Mouse (Mus musculus): Measurements from ENCODE around the gene Vsir. TPM values are rescaled to one million over a fixed set of nuclear protein-coding genes. Genes with fewer than 3 reads are reported as not detected.
A peak's percentile ranks its signal among the peaks of the same experiment; 100 is the strongest.

Vsir gene
- polyA plus RNA-seq, 1 experiment, result 17.0 TPM

GRCm38 (mm10) chr10:60363426-60363825 is 16.8 kb downstream of the Vsir start:
- no peak for DNase-seq
- H3K4me3 ChIP-seq (replicated peaks; ENCODE audit: insufficient read depth, low read depth, low read length), result no peak overlapping the region
- no peak overlapping the region for H3K27ac ChIP-seq (ENCODE audit: insufficient read depth, low read length)
- no peaks in the 10 kb centered on the region; the same call in 1 of the 2 replicates for H3K4me1 ChIP-seq (ENCODE audit: control insufficient read depth, insufficient read depth, low read length)
- no peaks in the 10 kb centered on the region for H3K27me3 ChIP-seq (ENCODE audit: control insufficient read depth, insufficient read depth, low read length)
- TF ChIP-seq POLR2A (IDR thresholded peaks at IDR 0.05; ENCODE audit: borderline replicate concordance, insufficient read depth, low read length) (no peak), CTCF (IDR thresholded peaks at IDR 0.05; ENCODE audit: borderline replicate concordance, insufficient read depth, low read depth, low read length) (no peak)
- 80% methylated on average over 6 of the region's 6 CpGs for WGBS

GRCm38 (mm10) chr10:60367145-60367544 is 20.5 kb downstream of the Vsir start:
- no peak for TF ChIP-seq POLR2A (IDR thresholded peaks at IDR 0.05; ENCODE audit: borderline replicate concordance, insufficient read depth, low read length)
- no peak for TF ChIP-seq CTCF (IDR thresholded peaks at IDR 0.05; ENCODE audit: borderline replicate concordance, insufficient read depth, low read depth, low read length)
- Histone ChIP-seq H3K4me3 (replicated peaks; ENCODE audit: insufficient read depth, low read depth, low read length) (no peak overlapping the region), H3K4me1 (ENCODE audit: control insufficient read depth, insufficient read depth, low read length) (no peaks in the 10 kb centered on the region; the same call in 1 of the 2 replicates), H3K27me3 (ENCODE audit: control insufficient read depth, insufficient read depth, low read length) (no peaks in the 10 kb centered on the region), H3K27ac (ENCODE audit: insufficient read depth, low read length) (no peak overlapping the region)
- 94% methylated on average over 2 of the region's 2 CpGs for WGBS
- no peak for DNase-seq

DNA sequence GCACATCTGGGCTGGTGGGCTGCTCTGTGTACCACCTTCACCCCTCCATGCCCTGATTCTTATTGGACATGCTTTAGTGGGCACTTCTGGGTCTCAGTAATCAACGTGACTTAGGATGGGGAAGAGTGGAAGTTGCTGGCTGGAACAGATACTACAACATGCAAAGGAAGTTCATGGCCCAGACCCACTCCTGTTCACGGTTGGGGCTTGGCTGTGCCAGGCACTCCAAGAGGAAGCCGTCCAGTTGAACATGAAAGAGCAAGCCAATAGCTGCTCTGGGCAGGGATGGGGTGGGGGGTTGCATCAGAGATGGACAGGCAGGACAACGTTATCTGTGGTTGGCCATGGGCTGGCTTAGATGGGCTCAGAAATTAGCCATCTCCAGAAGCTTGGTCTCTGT is 21.3 kb downstream of the Vsir start:
- WGBS, result 60% methylated on average over 4 of the region's 4 CpGs
- Histone ChIP-seq H3K4me3 (replicated peaks; ENCODE audit: insufficient read depth, low read depth, low read length) (no peak overlapping the region), H3K27me3 (ENCODE audit: control insufficient read depth, insufficient read depth, low read length) (no peaks in the 10 kb centered on the region), H3K27ac (ENCODE audit: insufficient read depth, low read length) (no peak overlapping the region), H3K4me1 (ENCODE audit: control insufficient read depth, insufficient read depth, low read length) (no peaks in the 10 kb centered on the region; the same call in 1 of the 2 replicates)
- DNase-seq, result no peak
- TF ChIP-seq POLR2A (IDR thresholded peaks at IDR 0.05; ENCODE audit: borderline replicate concordance, insufficient read depth, low read length) (no peak), CTCF (IDR thresholded peaks at IDR 0.05; ENCODE audit: borderline replicate concordance, insufficient read depth, low read depth, low read length) (no peak)

DNA sequence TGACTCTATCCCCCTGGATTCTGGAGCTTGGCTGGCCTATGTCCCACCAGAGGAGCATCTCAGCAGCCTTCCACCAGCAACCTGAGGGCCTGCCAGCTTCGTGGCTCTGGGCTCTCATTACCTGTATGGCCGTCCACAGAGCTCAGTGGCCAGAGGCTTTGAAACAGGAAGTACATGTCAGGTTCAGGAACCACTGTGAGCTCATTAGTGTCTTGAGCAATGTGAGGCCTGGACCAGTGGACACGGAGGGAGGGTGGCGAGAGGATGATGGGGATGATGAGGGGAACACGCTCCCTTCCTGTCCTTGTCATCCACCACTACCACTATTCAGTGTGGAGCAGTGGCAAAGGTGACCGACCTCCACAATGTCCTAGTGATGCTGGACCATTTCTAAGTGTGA is 22.8 kb downstream of the Vsir start:
- TF ChIP-seq CTCF (IDR thresholded peaks at IDR 0.05; ENCODE audit: borderline replicate concordance, insufficient read depth, low read depth, low read length), result no peak
- no peak for TF ChIP-seq POLR2A (IDR thresholded peaks at IDR 0.05; ENCODE audit: borderline replicate concordance, insufficient read depth, low read length)
- H3K4me3 ChIP-seq (replicated peaks; ENCODE audit: insufficient read depth, low read depth, low read length), result no peak overlapping the region
- no peaks in the 10 kb centered on the region; the same call in 1 of the 2 replicates for H3K4me1 ChIP-seq (ENCODE audit: control insufficient read depth, insufficient read depth, low read length)
- H3K27me3 ChIP-seq (ENCODE audit: control insufficient read depth, insufficient read depth, low read length), result no peaks in the 10 kb centered on the region
- H3K27ac ChIP-seq (ENCODE audit: insufficient read depth, low read length), result no peak overlapping the region
- DNase-seq, result no peak
- 91% methylated on average over 6 of the region's 6 CpGs for WGBS

DNA sequence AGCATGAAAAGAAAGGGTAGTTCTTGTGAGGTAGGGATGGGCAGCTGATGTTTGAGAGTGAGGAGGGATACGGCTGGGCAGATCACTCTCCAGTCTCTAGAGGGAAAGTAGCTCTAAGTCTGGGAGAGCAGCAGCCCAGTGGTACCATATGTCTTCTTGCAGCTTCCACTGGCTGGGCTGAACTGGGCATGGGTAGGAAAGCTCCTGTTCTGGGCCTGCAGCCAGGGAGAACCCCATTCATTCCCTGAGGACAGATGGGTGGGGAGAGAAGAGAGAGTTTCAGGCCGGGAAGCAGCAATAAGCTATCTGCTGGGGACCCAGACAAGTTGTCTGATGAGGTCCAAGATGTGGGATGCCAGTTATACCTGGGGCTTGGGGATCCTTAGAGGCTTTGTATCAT is 23.4 kb downstream of the Vsir start:
- Histone ChIP-seq H3K27me3 (ENCODE audit: control insufficient read depth, insufficient read depth, low read length) (no peaks in the 10 kb centered on the region), H3K4me3 (replicated peaks; ENCODE audit: insufficient read depth, low read depth, low read length) (no peak overlapping the region), H3K27ac (ENCODE audit: insufficient read depth, low read length) (no peak overlapping the region), H3K4me1 (ENCODE audit: control insufficient read depth, insufficient read depth, low read length) (no peaks in the 10 kb centered on the region; the same call in 1 of the 2 replicates)
- peak; percentile 50 to 75 for DNase-seq
- TF ChIP-seq POLR2A (IDR thresholded peaks at IDR 0.05; ENCODE audit: borderline replicate concordance, insufficient read depth, low read length) (no peak), CTCF (IDR thresholded peaks at IDR 0.05; ENCODE audit: borderline replicate concordance, insufficient read depth, low read depth, low read length) (no peak)
- WGBS, result 20% methylated on average over 2 of the region's 2 CpGs

GRCm38 (mm10) chr10:60370601-60371061 is 24.0 kb downstream of the Vsir start:
- H3K4me1 ChIP-seq (ENCODE audit: control insufficient read depth, insufficient read depth, low read length), result no peaks in the 10 kb centered on the region; the same call in 1 of the 2 replicates

DNA sequence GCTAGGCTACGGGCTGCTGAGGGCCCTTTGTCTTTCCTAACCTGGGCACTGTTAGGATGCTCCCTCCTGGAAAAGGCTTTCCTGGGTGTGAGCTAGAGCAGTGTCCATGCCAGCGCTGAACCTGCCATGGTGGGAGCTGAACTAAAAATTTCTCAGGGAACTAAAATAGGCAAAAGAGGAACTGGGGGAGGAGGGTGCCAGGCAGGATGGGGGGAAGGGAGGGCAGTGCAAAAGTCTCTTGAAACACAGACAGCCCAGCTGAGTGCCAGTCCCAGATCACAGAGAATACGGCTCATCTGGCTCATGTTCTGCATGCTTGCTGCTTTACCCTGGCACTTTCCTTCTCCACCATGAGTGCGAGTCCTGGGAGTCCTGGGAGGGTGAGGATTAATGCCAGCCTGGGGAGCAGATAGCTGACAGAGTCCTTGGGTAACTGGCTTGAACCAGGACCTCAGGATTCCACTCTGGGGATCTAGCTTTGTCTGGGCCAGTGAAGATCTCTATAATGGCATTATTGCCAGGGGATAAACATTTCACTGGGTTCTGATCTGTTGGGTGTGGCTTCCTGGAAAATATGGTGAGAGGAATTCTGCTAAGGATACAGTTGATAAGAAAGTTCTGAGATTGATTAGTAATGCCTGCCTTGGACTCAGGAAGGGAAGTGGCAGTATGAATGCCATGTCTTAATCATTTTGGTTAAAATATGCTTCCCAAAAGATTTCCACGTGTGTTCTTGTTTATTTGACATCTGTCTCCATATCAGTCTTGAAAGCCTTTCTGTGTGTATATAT is 25.1 kb downstream of the Vsir start:
- 85% methylated on average over 5 of the region's 5 CpGs for WGBS
- peaks cover 2% of the 10 kb centered on the region; the same call in 1 of the 2 replicates for H3K4me1 ChIP-seq (ENCODE audit: control insufficient read depth, insufficient read depth, low read length)
- TF ChIP-seq CTCF (IDR thresholded peaks at IDR 0.05; ENCODE audit: borderline replicate concordance, insufficient read depth, low read depth, low read length) (no peak), POLR2A (IDR thresholded peaks at IDR 0.05; ENCODE audit: borderline replicate concordance, insufficient read depth, low read length) (no peak)
- DNase-seq, result no peak
- no peak overlapping the region for H3K27ac ChIP-seq (ENCODE audit: insufficient read depth, low read length)
- no peaks in the 10 kb centered on the region for H3K27me3 ChIP-seq (ENCODE audit: control insufficient read depth, insufficient read depth, low read length)
- no peak overlapping the region for H3K4me3 ChIP-seq (replicated peaks; ENCODE audit: insufficient read depth, low read depth, low read length)

More at GRCm38 (mm10) chr10:60370601-60371061, 24.0 kb downstream of the Vsir start:
- no peak overlapping the region for H3K27ac ChIP-seq (ENCODE audit: insufficient read depth, low read length)
- no peak for TF ChIP-seq POLR2A (IDR thresholded peaks at IDR 0.05; ENCODE audit: borderline replicate concordance, insufficient read depth, low read length)
- TF ChIP-seq CTCF (IDR thresholded peaks at IDR 0.05; ENCODE audit: borderline replicate concordance, insufficient read depth, low read depth, low read length), result no peak
- H3K4me3 ChIP-seq (replicated peaks; ENCODE audit: insufficient read depth, low read depth, low read length), result no peak overlapping the region
- no peaks in the 10 kb centered on the region for H3K27me3 ChIP-seq (ENCODE audit: control insufficient read depth, insufficient read depth, low read length)
- 58% methylated on average over 5 of the region's 5 CpGs for WGBS
- no peak for DNase-seq

DNA sequence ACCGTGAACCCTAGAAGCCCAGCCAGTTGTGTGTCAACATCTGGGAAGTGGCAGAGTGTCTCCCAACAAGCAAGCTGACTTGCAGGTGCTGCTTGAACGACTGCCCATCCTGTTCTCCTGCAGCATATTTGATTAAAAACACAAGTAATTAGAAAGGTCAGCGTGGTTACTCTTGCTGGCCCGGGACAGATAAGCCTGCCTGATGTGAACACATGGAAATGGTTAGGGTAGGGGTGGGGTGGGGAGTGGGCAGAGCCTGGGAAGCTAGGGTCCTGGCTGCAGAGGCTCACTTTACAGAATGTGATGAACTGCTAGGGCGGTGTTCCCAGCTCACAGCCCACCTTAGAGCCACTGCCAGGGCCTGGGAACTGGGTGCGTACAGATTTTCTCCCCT is 26.9 kb downstream of the Vsir start:
- DNase-seq, result no peak
- Histone ChIP-seq H3K27ac (ENCODE audit: insufficient read depth, low read length) (no peak overlapping the region), H3K27me3 (ENCODE audit: control insufficient read depth, insufficient read depth, low read length) (no peaks in the 10 kb centered on the region), H3K4me1 (ENCODE audit: control insufficient read depth, insufficient read depth, low read length) (peaks cover 3% of the 10 kb centered on the region; the same call in 1 of the 2 replicates), H3K4me3 (replicated peaks; ENCODE audit: insufficient read depth, low read depth, low read length) (no peak overlapping the region)
- WGBS, result 87% methylated on average over 6 of the region's 6 CpGs
- TF ChIP-seq CTCF (IDR thresholded peaks at IDR 0.05; ENCODE audit: borderline replicate concordance, insufficient read depth, low read depth, low read length), result no peak
- no peak for TF ChIP-seq POLR2A (IDR thresholded peaks at IDR 0.05; ENCODE audit: borderline replicate concordance, insufficient read depth, low read length)
